Mouse (Mus musculus) stomach, postnatal 0 days (tissue): ENCODE measurements at regions not wholly inside any gene's neighbourhood (a gene's known extent, or its start where the extent isn't known, plus 50 kb on each side); places are given as distances from the start of the nearest gene placed in this dataset.

ENCODE experiments used
- CTCF ChIP-seq: IDR thresholded peaks from 2 replicates; pipeline ENCODE4 v1.5.1; 2016; ENCODE audit warnings: antibody characterized with exemption, low read depth, mild to moderate bottlenecking, moderate library complexity
- EP300 ChIP-seq: optimal IDR thresholded peaks from 2 replicates; pipeline ENCODE3; 2016; ENCODE audit warnings: antibody characterized with exemption

DNA sequence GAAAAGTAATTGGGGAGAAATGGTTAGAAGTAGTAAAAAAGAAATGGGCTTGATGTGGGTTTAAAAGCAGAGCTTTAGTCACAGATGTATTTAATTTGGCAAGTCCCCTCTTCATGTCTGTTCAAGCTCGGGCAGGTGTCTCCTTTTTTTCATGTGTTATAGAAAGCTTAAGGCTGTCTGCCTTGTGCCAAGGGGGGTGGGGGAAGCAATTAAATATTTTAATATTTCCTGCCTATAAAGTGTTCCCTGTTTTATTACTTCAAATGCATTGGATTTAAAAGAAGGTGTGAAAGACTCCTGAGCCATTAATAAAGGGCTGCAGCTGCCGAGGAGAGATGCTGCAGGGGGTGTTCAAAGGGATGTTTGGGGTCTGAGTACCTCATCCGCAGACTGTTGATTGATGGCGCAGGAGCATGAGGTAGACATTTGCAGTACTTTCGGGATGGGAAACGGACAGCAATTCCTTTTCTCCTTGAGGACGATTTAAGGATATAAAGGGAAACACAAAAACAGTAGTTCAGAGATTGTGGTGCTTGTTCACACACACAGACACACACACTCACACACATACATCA is 127.7 kb downstream of the Dusp6 start:
- TF ChIP-seq CTCF (no peak), EP300 (no peak)
